Mouse (Mus musculus) testis, adult 10 weeks (tissue): ENCODE results near the gene Rnf6. TPM values are rescaled to one million over a fixed set of nuclear protein-coding genes. Genes with fewer than 3 reads are reported as not detected.

Experiments
- polyA plus RNA-seq: library from polyadenylated mRNA; stranded (reverse); fragments of 350-450 nt; fragmentation: Illumina TruSeq; extraction: RNeasy Lipid Tissue Mini Kit (QIAGEN cat#74804); gene quantifications from one replicate; pipeline ENCODE4 v1.2.3, GENCODE M21; 2014; ENCODE audit warnings: low read depth, low replicate concordance

Rnf6 gene
- polyA plus RNA-seq, result 67.9 TPM

GRCm38 (mm10) chr5:146220879-146221714 is at the start of gene Rnf6:
Gene Rnf6 (minus strand): TSS chr5:146221555.

GRCm38 (mm10) chr5:146230864-146231654 is 9.7 kb upstream of the Rnf6 start, which contains the start of gene Cdk8:
Gene Cdk8 (plus strand): TSS chr5:146231230.

GRCm38 (mm10) chr5:146185204-146185603 is 36.2 kb downstream of the Rnf6 start, which contains the start of gene 1700001J03Rik:
Gene 1700001J03Rik (minus strand): TSS chr5:146185304.

GRCm38 (mm10) chr5:146170621-146171020 is 50.7 kb downstream of the Rnf6 start, which contains the start of gene Gm6309:
Gene Gm6309 (minus strand): TSS chr5:146170721.

GRCm38 (mm10) chr5:146160439-146160838 is 60.9 kb downstream of the Rnf6 start, which contains the start of gene Gm5565:
Gene Gm5565 (minus strand): TSS chr5:146160539.

Other genes with a start within 250 kb of the Rnf6 start
- gene Cyp3a25, start 211.9 kb downstream of the Rnf6 start, polyA plus RNA-seq, result 0.38 TPM
- not detected for gene Cyp3a59, start 142.3 kb downstream of the Rnf6 start, polyA plus RNA-seq
- gene Gm5565, start 61.0 kb downstream of the Rnf6 start, polyA plus RNA-seq, result 4.0 TPM
- 17.6 TPM for gene Gm6309, start 50.8 kb downstream of the Rnf6 start, polyA plus RNA-seq
- gene 1700001J03Rik, start 36.3 kb downstream of the Rnf6 start, polyA plus RNA-seq, result 196 TPM
- 36.9 TPM for gene Cdk8, start 9.7 kb upstream of the Rnf6 start, polyA plus RNA-seq
- gene Wasf3, start 163.4 kb upstream of the Rnf6 start, polyA plus RNA-seq, result 7.1 TPM